Mouse (Mus musculus): Measurements from ENCODE around the gene Olfr530. TPM values are rescaled to one million over a fixed set of nuclear protein-coding genes. Genes with fewer than 3 reads are reported as not detected.

The Olfr530 gene
- not detected in 2 replicates for polyA plus RNA-seq (2012; ENCODE audit: insufficient read depth, insufficient read length, low replicate concordance, missing spikeins)

- Histone ChIP-seq H3K4me1 (ENCODE audit: control insufficient read depth, insufficient read depth, low read length) (no peaks in the 10 kb centered on the region), H3K27ac (ENCODE audit: insufficient read depth, low read depth, low read length) (no peak within 1 kb of the TSS), H3K4me3 (ENCODE audit: insufficient read depth, low read depth, low read length) (no peak within 1 kb of the TSS)
- WGBS: 48% methylated on average over 1 of the region's 1 CpGs
- TF ChIP-seq POLR2A (IDR thresholded peaks at IDR 0.05; ENCODE audit: insufficient read depth, low read depth, low read length) (no peak), CTCF (IDR thresholded peaks at IDR 0.05; ENCODE audit: insufficient read depth, low read depth, low read length) (no peak)
Observed at GRCm38 (mm10) chr7:140376231-140376630, at the start of gene Olfr530. Gene Olfr530 (minus strand): TSS chr7:140376331.

DNA sequence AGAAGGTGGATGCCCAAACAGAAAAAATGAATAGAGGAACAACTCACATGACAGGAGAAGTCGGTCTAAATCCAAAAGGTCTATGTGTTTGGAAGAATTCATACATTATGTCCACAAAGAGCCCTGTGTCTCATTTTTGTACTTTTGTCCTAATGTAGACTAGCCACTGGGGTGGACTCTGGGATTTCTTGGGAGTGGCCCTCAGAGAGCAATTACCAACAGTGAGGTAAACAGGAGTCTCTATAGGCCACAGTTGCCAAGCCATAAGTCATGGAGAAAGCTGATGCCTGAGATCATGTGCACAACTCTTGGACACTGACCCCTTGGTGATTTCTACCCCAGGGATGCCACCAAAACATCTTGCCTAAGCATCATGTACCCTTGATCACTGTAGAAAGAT, 45.4 kb upstream of the Olfr530 start, which contains the start of gene Olfr532:
Olfr532 (minus strand) TSS at position 101 of the 400 bp plus-strand sequence.
- WGBS: 85% methylated on average over 1 of the region's 1 CpGs
- H3K4me1 ChIP-seq (ENCODE audit: control insufficient read depth, insufficient read depth, low read length): no peaks in the 10 kb centered on the region
- no peak within 1 kb of the TSS for H3K4me3 ChIP-seq (ENCODE audit: insufficient read depth, low read depth, low read length)
- TF ChIP-seq POLR2A (IDR thresholded peaks at IDR 0.05; ENCODE audit: insufficient read depth, low read depth, low read length): no peak
- no peak for TF ChIP-seq CTCF (IDR thresholded peaks at IDR 0.05; ENCODE audit: insufficient read depth, low read depth, low read length)
- H3K27ac ChIP-seq (ENCODE audit: insufficient read depth, low read depth, low read length): no peak within 1 kb of the TSS

DNA sequence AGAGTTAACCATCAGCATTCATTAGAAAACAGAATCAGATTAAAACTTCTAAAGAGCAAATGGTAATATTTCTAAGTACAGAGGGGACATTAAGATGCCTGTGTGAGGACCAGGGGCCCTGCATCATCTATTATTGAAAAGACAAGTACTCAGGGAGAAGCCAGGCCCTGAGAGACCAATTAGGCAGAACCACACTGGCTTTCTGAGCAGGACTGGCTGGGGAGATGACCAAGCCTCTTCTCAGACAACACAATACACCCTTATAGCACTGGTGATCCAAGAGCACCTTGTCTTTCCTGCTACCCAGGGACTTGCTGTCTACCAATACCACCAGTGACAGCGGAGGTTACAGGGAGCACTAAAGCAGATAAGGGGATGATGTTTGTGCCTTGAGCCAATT, 26.7 kb upstream of the Olfr530 start, which contains the start of gene Olfr531:
Olfr531 (minus strand) TSS at position 101 of the 400 bp plus-strand sequence.
- Histone ChIP-seq H3K4me1 (ENCODE audit: control insufficient read depth, insufficient read depth, low read length) (no peaks in the 10 kb centered on the region), H3K4me3 (ENCODE audit: insufficient read depth, low read depth, low read length) (no peak within 1 kb of the TSS), H3K27ac (ENCODE audit: insufficient read depth, low read depth, low read length) (no peak within 1 kb of the TSS)
- 90% methylated on average over 1 of the region's 1 CpGs for WGBS
- TF ChIP-seq POLR2A (IDR thresholded peaks at IDR 0.05; ENCODE audit: insufficient read depth, low read depth, low read length): no peak
- no peak for TF ChIP-seq CTCF (IDR thresholded peaks at IDR 0.05; ENCODE audit: insufficient read depth, low read depth, low read length)

DNA sequence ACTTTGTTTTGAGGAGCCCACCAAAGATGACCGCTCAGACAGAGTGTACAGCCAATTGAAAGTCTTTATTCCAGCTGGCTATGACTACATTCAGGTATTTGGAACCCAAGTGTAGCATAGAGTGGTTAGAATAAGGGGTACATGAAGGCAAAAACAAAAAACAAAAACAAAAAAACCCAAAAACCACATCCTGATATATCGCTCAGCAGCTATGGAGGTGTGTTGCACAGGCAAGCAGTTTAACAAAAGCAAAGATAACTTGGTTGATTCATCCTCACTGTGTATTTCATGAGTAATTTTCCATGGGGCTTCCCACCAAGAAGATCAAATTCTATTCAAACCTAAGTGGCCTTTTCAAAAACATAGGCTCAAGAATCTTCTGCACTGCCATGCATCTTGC, 780 bp upstream of the Olfr530 start:
- H3K4me1 ChIP-seq (ENCODE audit: control insufficient read depth, insufficient read depth, low read length): no peaks in the 10 kb centered on the region
- WGBS: 99% methylated on average over 2 of the region's 2 CpGs
- H3K4me3 ChIP-seq (ENCODE audit: insufficient read depth, low read depth, low read length): no peak overlapping the region
- H3K27ac ChIP-seq (ENCODE audit: insufficient read depth, low read depth, low read length): no peak overlapping the region
- TF ChIP-seq CTCF (IDR thresholded peaks at IDR 0.05; ENCODE audit: insufficient read depth, low read depth, low read length) (no peak), POLR2A (IDR thresholded peaks at IDR 0.05; ENCODE audit: insufficient read depth, low read depth, low read length) (no peak)

- Histone ChIP-seq H3K27ac (ENCODE audit: insufficient read depth, low read depth, low read length) (no peak overlapping the region), H3K4me3 (ENCODE audit: insufficient read depth, low read depth, low read length) (no peak overlapping the region), H3K4me1 (ENCODE audit: control insufficient read depth, insufficient read depth, low read length) (no peaks in the 10 kb centered on the region)
- 82% methylated on average over 4 of the region's 4 CpGs for WGBS
- TF ChIP-seq POLR2A (IDR thresholded peaks at IDR 0.05; ENCODE audit: insufficient read depth, low read depth, low read length) (no peak), CTCF (IDR thresholded peaks at IDR 0.05; ENCODE audit: insufficient read depth, low read depth, low read length) (no peak)
Observed at GRCm38 (mm10) chr7:140374300-140374699, 1.8 kb downstream of the Olfr530 start.

GRCm38 (mm10) chr7:140361571-140361970, 14.6 kb downstream of the Olfr530 start, which contains the start of gene Olfr60:
Gene Olfr60 (minus strand): TSS chr7:140361671.
- Histone ChIP-seq H3K4me3 (ENCODE audit: insufficient read depth, low read depth, low read length) (no peak within 1 kb of the TSS), H3K4me1 (ENCODE audit: control insufficient read depth, insufficient read depth, low read length) (no peaks in the 10 kb centered on the region), H3K27ac (ENCODE audit: insufficient read depth, low read depth, low read length) (no peak within 1 kb of the TSS)
- WGBS: 65% methylated on average over 3 of the region's 3 CpGs
- TF ChIP-seq CTCF (IDR thresholded peaks at IDR 0.05; ENCODE audit: insufficient read depth, low read depth, low read length) (no peak), POLR2A (IDR thresholded peaks at IDR 0.05; ENCODE audit: insufficient read depth, low read depth, low read length) (no peak)

- Histone ChIP-seq H3K4me1 (ENCODE audit: control insufficient read depth, insufficient read depth, low read length) (no peaks in the 10 kb centered on the region), H3K27ac (ENCODE audit: insufficient read depth, low read depth, low read length) (no peak within 1 kb of the TSS), H3K4me3 (ENCODE audit: insufficient read depth, low read depth, low read length) (no peak within 1 kb of the TSS)
- WGBS: 90% methylated on average over 2 of the region's 2 CpGs
- TF ChIP-seq CTCF (IDR thresholded peaks at IDR 0.05; ENCODE audit: insufficient read depth, low read depth, low read length): no peak
- no peak for TF ChIP-seq POLR2A (IDR thresholded peaks at IDR 0.05; ENCODE audit: insufficient read depth, low read depth, low read length)
Observed at GRCm38 (mm10) chr7:140333717-140334116, 42.4 kb downstream of the Olfr530 start, which contains the start of gene Olfr527. Gene Olfr527 (plus strand): TSS chr7:140334017.

DNA sequence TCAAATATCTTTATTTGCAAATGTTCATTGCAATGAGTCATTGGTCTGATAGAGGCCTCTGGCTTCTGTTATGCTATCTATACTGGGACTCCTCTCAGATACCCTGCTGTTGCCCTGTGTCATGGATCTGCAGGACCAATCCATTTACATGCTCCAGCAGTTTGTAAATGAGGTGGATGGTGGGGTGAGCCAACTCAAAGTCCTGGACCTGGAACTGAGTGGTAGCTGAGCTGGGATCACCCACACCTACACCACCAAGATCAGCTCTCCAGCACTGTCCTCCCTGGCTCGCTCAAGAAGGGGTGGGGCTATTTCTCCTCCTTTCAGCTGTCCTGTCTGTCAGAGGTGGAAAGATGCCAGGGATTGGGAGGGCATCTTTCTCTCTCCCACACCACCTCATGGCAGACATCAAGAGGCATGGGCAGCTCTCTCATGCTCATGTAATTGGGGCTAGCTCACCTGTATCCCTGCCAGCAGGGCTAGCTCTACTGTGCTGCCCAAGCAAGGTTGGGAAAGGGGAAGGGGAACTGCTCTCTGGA, 46.3 kb downstream of the Olfr530 start:
- WGBS: 55% methylated on average over 1 of the region's 1 CpGs
- no peak overlapping the region for H3K27ac ChIP-seq (ENCODE audit: insufficient read depth, low read depth, low read length)
- no peak overlapping the region for H3K4me3 ChIP-seq (ENCODE audit: insufficient read depth, low read depth, low read length)
- no peaks in the 10 kb centered on the region for H3K4me1 ChIP-seq (ENCODE audit: control insufficient read depth, insufficient read depth, low read length)
- no peak for TF ChIP-seq CTCF (IDR thresholded peaks at IDR 0.05; ENCODE audit: insufficient read depth, low read depth, low read length)
- no peak for TF ChIP-seq POLR2A (IDR thresholded peaks at IDR 0.05; ENCODE audit: insufficient read depth, low read depth, low read length)

Other genes with a start within 250 kb of the Olfr530 start
- gene Mtg1, start 238.8 kb downstream of the Olfr530 start, polyA plus RNA-seq (2012; ENCODE audit: insufficient read depth, insufficient read length, low replicate concordance, missing spikeins): not detected in 2 replicates
- gene Sprn, start 221.5 kb downstream of the Olfr530 start, polyA plus RNA-seq (2012; ENCODE audit: insufficient read depth, insufficient read length, low replicate concordance, missing spikeins): not detected in 2 replicates
- not detected in 2 replicates for gene Olfr522, start 211.6 kb downstream of the Olfr530 start, polyA plus RNA-seq (2012; ENCODE audit: insufficient read depth, insufficient read length, low replicate concordance, missing spikeins)
- not detected in 2 replicates for gene Olfr523, start 203.1 kb downstream of the Olfr530 start, polyA plus RNA-seq (2012; ENCODE audit: insufficient read depth, insufficient read length, low replicate concordance, missing spikeins)
- gene Olfr524, start 170.4 kb downstream of the Olfr530 start, polyA plus RNA-seq (2012; ENCODE audit: insufficient read depth, insufficient read length, low replicate concordance, missing spikeins): not detected in 2 replicates
- not detected in 2 replicates for gene Cd163l1, start 158.1 kb downstream of the Olfr530 start, polyA plus RNA-seq (2012; ENCODE audit: insufficient read depth, insufficient read length, low replicate concordance, missing spikeins)
- gene 5830411N06Rik, start 129.0 kb downstream of the Olfr530 start, polyA plus RNA-seq (2012; ENCODE audit: insufficient read depth, insufficient read length, low replicate concordance, missing spikeins): not detected in 2 replicates
- not detected in 2 replicates for gene Olfr525, start 55.5 kb downstream of the Olfr530 start, polyA plus RNA-seq (2012; ENCODE audit: insufficient read depth, insufficient read length, low replicate concordance, missing spikeins)
- gene Olfr527, start 42.3 kb downstream of the Olfr530 start, polyA plus RNA-seq (2012; ENCODE audit: insufficient read depth, insufficient read length, low replicate concordance, missing spikeins): not detected in 2 replicates
- gene Olfr60, start 14.7 kb downstream of the Olfr530 start, polyA plus RNA-seq (2012; ENCODE audit: insufficient read depth, insufficient read length, low replicate concordance, missing spikeins): not detected in 2 replicates
- gene Olfr531, start 26.6 kb upstream of the Olfr530 start, polyA plus RNA-seq (2012; ENCODE audit: insufficient read depth, insufficient read length, low replicate concordance, missing spikeins): not detected in 2 replicates
- gene Olfr532, start 45.3 kb upstream of the Olfr530 start, polyA plus RNA-seq (2012; ENCODE audit: insufficient read depth, insufficient read length, low replicate concordance, missing spikeins): not detected in 2 replicates
- not detected in 2 replicates for gene Olfr533, start 87.0 kb upstream of the Olfr530 start, polyA plus RNA-seq (2012; ENCODE audit: insufficient read depth, insufficient read length, low replicate concordance, missing spikeins)
- not detected in 2 replicates for gene Olfr535, start 107.9 kb upstream of the Olfr530 start, polyA plus RNA-seq (2012; ENCODE audit: insufficient read depth, insufficient read length, low replicate concordance, missing spikeins)
- not detected in 2 replicates for gene Olfr536, start 131.1 kb upstream of the Olfr530 start, polyA plus RNA-seq (2012; ENCODE audit: insufficient read depth, insufficient read length, low replicate concordance, missing spikeins)
- gene Olfr538, start 191.6 kb upstream of the Olfr530 start, polyA plus RNA-seq (2012; ENCODE audit: insufficient read depth, insufficient read length, low replicate concordance, missing spikeins): not detected in 2 replicates
- not detected in 2 replicates for gene Olfr46, start 224.9 kb upstream of the Olfr530 start, polyA plus RNA-seq (2012; ENCODE audit: insufficient read depth, insufficient read length, low replicate concordance, missing spikeins)

Data from olfactory bulb, adult 2 months (tissue).